Mouse (Mus musculus) hindbrain, embryonic 15.5 days (tissue): ENCODE data around the gene Efhb. TPM values are rescaled to one million over a fixed set of nuclear protein-coding genes. Genes with fewer than 3 reads are reported as not detected.

Source experiments
- ATAC-seq: fragments of 200-750 bp; cut with Nextera tagmentation; 2 replicates; pipeline ENCODE4 v1.8.0; 2017; ENCODE audit warnings: low read depth, moderate number of reproducible peaks, moderate TSS enrichment; ENCODE audit not compliant: low FRiP score
- H3K27ac ChIP-seq: fragments of 300-500 bp; sonication (generic); replicated peaks from 2 replicates; pipeline ENCODE4 v1.5.1; 2015; ENCODE audit warnings: mild to moderate bottlenecking, inconsistent platforms
- H3K27me3 ChIP-seq: fragments of 300-500 bp; sonication (generic); 2 replicates; pipeline ENCODE4 v1.6.1; 2015; ENCODE audit warnings: control low read depth, inconsistent platforms
- H3K36me3 ChIP-seq: fragments of 300-500 bp; sonication (generic); 2 replicates; pipeline ENCODE4 v1.6.1; 2015; ENCODE audit warnings: control low read depth, inconsistent platforms
- H3K4me1 ChIP-seq: fragments of 300-500 bp; sonication (generic); replicated peaks from 2 replicates; pipeline ENCODE4 v1.6.1; 2015; ENCODE audit warnings: control low read depth, inconsistent platforms
- H3K4me2 ChIP-seq: fragments of 300-500 bp; sonication (generic); 2 replicates; pipeline ENCODE4 v1.6.1; 2015; ENCODE audit warnings: moderate library complexity, mild to moderate bottlenecking, inconsistent platforms
- H3K4me3 ChIP-seq: fragments of 300-500 bp; sonication (generic); 2 replicates; pipeline ENCODE4 v1.5.1; 2015; ENCODE audit warnings: mild to moderate bottlenecking, inconsistent platforms
- H3K9ac ChIP-seq: fragments of 300-500 bp; sonication (generic); 2 replicates; pipeline ENCODE4 v1.6.1; 2015; ENCODE audit warnings: inconsistent platforms
- H3K9me3 ChIP-seq: fragments of 300-500 bp; sonication (generic); 2 replicates; pipeline ENCODE4 v1.6.1; 2016; ENCODE audit warnings: control low read depth, inconsistent platforms
- WGBS: fragments of 180-500 bp; shearing (Covaris S2); methylation state at CpG from one replicate; pipeline ENCODE4 v1.1.7; 2015; 5-methylcytosine and 5-hydroxymethylcytosine counted together
- polyA plus RNA-seq: library from polyadenylated mRNA; unstranded; fragments of >200 nt; fragmentation: Nextera tagmentation; extraction: Ambion mirVana; gene quantifications from 2 replicates; pipeline ENCODE4 v1.2.1, GENCODE M21; 2015

The Efhb gene
- 1.1 and 1.3 TPM in 2 replicates for polyA plus RNA-seq

GRCm38 (mm10) chr17:53462603-53463495, at the start of gene Efhb:
Efhb (minus strand) TSS chr17:53463321.
- Histone ChIP-seq H3K9ac (peak within 1 kb of the TSS; percentile 39), H3K27ac (peak within 1 kb of the TSS; percentile 23; the same call in 1 of the 2 replicates), H3K9me3 (no peaks in the 10 kb centered on the region), H3K4me2 (peak within 1 kb of the TSS; percentile 75), H3K27me3 (no peaks in the 10 kb centered on the region), H3K4me3 (peak within 1 kb of the TSS; percentile 45), H3K4me1 (peaks cover 13% of the 10 kb centered on the region), H3K36me3 (no peaks in the 10 kb centered on the region)
- 20% methylated on average over 26 of the region's 26 CpGs for WGBS
- ATAC-seq: peak; percentile 96

DNA sequence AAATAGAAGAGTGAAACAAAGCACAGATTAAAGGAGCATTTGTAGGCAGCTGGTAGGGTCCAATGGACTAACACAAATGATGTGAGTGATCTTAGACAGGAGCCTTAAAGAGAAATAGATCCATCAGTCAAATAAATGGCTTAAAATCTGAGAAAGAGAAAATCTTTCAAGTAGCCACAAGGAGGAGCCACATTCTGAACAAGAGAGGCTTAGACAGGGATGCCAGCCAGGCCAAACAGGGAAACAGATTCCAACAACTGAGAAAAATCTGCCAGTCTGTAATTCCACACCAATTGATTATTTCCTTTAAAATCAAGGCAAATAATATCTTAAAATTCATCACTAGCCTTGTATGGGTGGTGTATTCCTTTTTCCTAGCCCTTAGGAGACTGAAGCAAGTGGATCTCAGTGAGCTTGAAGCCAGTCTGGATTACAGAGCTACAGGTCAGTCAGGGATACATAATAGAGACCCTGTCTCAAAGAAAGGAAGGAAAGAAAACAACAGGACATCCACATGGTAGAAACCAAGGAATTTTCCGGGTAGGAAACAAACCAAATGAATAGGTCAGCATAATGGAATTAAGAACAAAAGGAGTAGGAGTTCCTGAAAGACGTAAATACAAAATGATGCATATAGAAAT, 49.3 kb upstream of the Efhb start:
- ATAC-seq: peak; percentile 45; the same call in 1 of the 2 replicates
- WGBS: 79% methylated on average over 2 of the region's 2 CpGs

GRCm38 (mm10) chr17:53502966-53503365, 39.8 kb upstream of the Efhb start:
- ATAC-seq: no peak
- Histone ChIP-seq H3K4me2 (no peak overlapping the region), H3K4me3 (no peak overlapping the region), H3K9me3 (no peaks in the 10 kb centered on the region), H3K9ac (no peak overlapping the region), H3K36me3 (peaks cover 48% of the 10 kb centered on the region), H3K27me3 (no peaks in the 10 kb centered on the region), H3K27ac (no peak overlapping the region), H3K4me1 (no peaks in the 10 kb centered on the region)
- 90% methylated on average over 2 of the region's 2 CpGs for WGBS

More for the DNA sequence above, 49.3 kb upstream of the Efhb start:
- H3K9me3 ChIP-seq: no peaks in the 10 kb centered on the region
- no peaks in the 10 kb centered on the region for H3K4me1 ChIP-seq
- no peak overlapping the region for H3K9ac ChIP-seq
- no peak overlapping the region for H3K4me3 ChIP-seq
- 0 out of 2 replicates have a peak, but pooled peaks cover 5% of the 10 kb centered on the region for H3K36me3 ChIP-seq
- H3K4me2 ChIP-seq: no peak overlapping the region
- H3K27me3 ChIP-seq: no peaks in the 10 kb centered on the region
- no peak overlapping the region for H3K27ac ChIP-seq

DNA sequence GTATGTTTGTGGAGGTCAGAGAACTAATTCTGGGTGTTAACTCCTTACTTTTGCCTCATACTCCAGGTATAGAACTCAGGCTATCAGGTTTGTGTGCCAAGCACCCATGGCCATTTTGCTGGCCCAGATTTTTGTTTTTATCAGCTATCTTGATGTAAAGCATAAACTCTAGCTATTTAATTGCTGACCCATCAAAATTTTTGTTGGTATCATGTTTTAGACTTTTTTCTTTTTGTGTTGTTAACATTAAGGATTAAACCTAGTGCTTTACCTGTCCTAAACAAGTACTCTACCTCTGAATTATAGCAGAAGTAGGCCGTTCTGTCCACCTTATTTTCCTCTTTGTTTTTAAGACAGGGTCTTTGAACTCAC, 25.9 kb upstream of the Efhb start:
- no peak overlapping the region for H3K9ac ChIP-seq
- H3K27me3 ChIP-seq: no peaks in the 10 kb centered on the region
- ATAC-seq: no peak
- H3K9me3 ChIP-seq: no peaks in the 10 kb centered on the region
- H3K4me3 ChIP-seq: no peak overlapping the region
- H3K36me3 ChIP-seq: peaks cover 19% of the 10 kb centered on the region
- H3K4me2 ChIP-seq: no peak overlapping the region
- no peak overlapping the region for H3K27ac ChIP-seq
- H3K4me1 ChIP-seq: no peaks in the 10 kb centered on the region
- 100% methylated on average over 1 of the region's 1 CpGs for WGBS

- H3K9ac ChIP-seq: no peak overlapping the region
- H3K36me3 ChIP-seq: peaks cover 16% of the 10 kb centered on the region
- no peak overlapping the region for H3K4me3 ChIP-seq
- no peak overlapping the region for H3K4me2 ChIP-seq
- WGBS: 91% methylated on average over 4 of the region's 4 CpGs
- no peaks in the 10 kb centered on the region for H3K4me1 ChIP-seq
- no peak overlapping the region for H3K27ac ChIP-seq
- H3K27me3 ChIP-seq: no peaks in the 10 kb centered on the region
- ATAC-seq: no peak
- no peaks in the 10 kb centered on the region for H3K9me3 ChIP-seq
Measured at GRCm38 (mm10) chr17:53488291-53489006, 25.3 kb upstream of the Efhb start.

DNA sequence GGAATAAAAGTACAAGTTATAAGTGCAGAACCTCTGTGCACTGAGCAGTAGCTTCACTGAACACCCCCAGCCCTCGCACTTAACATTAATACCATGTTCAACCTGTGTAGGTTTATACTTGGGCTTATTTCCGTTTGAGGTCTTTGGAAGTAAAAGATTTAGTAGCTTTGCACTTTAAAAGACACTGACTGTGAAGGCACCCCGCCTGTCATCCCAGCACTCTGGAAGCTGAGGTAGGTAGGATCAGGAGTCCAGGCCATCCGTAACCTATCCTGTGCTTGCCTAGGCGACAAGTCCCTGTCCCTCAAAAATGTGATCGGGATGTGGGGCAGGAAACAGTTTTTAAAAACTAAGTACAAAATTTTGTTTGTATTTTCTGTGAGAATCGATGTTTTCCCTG, 17.3 kb upstream of the Efhb start:
- Histone ChIP-seq H3K27me3 (no peaks in the 10 kb centered on the region), H3K9ac (peak overlapping the region; percentile 92), H3K9me3 (no peaks in the 10 kb centered on the region), H3K4me1 (peaks cover 28% of the 10 kb centered on the region), H3K27ac (peak overlapping the region; percentile 99; the same call in 1 of the 2 replicates), H3K4me2 (peak overlapping the region; percentile 66), H3K4me3 (peak overlapping the region; percentile 85), H3K36me3 (peaks cover 8% of the 10 kb centered on the region)
- 59% methylated on average over 7 of the region's 7 CpGs for WGBS
- ATAC-seq: no peak

- peaks cover 28% of the 10 kb centered on the region for H3K4me1 ChIP-seq
- H3K9ac ChIP-seq: peak overlapping the region; percentile 92
- 0% methylated on average over 28 of the region's 33 CpGs for WGBS
- no peaks in the 10 kb centered on the region for H3K27me3 ChIP-seq
- H3K4me3 ChIP-seq: peak overlapping the region; percentile 85
- H3K36me3 ChIP-seq: peaks cover 5% of the 10 kb centered on the region; the same call in 1 of the 2 replicates
- H3K9me3 ChIP-seq: no peaks in the 10 kb centered on the region
- H3K4me2 ChIP-seq: peak overlapping the region; percentile 66
- no peak; the same call in 1 of the 2 replicates for ATAC-seq
- H3K27ac ChIP-seq: peak overlapping the region; percentile 99
Measured at GRCm38 (mm10) chr17:53479604-53480041, 16.5 kb upstream of the Efhb start.

DNA sequence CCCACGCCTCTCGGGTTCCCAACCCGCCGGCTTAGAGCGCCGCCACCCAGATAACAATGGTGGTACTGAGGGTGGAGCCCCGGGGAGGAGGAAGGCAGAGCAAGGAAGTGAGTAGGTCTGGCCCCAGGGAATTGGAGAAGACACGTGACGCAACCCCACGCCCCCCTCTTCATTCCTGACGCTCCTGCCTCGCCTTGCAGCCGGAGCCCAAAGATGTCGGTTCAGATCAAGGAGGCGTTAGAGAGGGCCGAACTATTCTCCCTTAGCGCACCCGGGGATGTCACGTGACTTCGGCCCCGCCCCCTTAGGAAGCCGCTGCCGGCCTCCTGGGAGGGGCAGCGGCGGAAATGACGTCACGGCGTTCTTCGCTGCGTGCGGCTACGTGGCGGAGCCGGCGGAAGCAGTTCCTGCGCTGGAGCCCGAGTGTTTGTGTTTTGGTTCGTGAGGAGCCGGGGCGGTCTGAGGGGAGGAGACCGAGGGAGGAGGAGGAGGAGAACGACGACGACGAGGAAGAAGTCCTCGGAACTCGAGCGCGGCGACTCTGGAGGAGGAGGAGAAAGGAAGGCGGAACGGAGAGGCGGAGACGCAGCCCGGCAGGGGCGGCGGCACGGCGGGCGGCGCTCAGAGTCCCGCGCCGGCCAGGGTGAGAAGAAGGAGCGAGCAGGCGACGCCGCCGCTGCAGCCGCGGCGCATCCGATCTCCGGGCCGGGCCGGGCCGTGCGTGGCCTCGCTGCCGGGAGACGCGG, 15.9 kb upstream of the Efhb start, which contains the start of gene Rab5a:
Rab5a (plus strand) TSS at position 377 of the 746 bp plus-strand sequence.
- under 1% methylated on average over 64 of the region's 82 CpGs for WGBS
- Histone ChIP-seq H3K27me3 (no peaks in the 10 kb centered on the region), H3K9ac (peak within 1 kb of the TSS; percentile 92), H3K4me1 (peaks cover 28% of the 10 kb centered on the region), H3K4me3 (peak within 1 kb of the TSS; percentile 85), H3K36me3 (no peaks in the 10 kb centered on the region), H3K9me3 (no peaks in the 10 kb centered on the region), H3K4me2 (peak within 1 kb of the TSS; percentile 68), H3K27ac (peak within 1 kb of the TSS; percentile 99)
- peak; percentile 98 for ATAC-seq

- Histone ChIP-seq H3K9ac (peak overlapping the region; percentile 87), H3K27ac (peak overlapping the region; percentile 99), H3K36me3 (no peaks in the 10 kb centered on the region), H3K4me2 (peak overlapping the region; percentile 68), H3K27me3 (no peaks in the 10 kb centered on the region), H3K4me1 (peaks cover 28% of the 10 kb centered on the region), H3K9me3 (no peaks in the 10 kb centered on the region), H3K4me3 (peak overlapping the region; percentile 85)
- no peak; the same call in 1 of the 2 replicates for ATAC-seq
- WGBS: 8% methylated on average over 15 of the region's 15 CpGs
Measured at GRCm38 (mm10) chr17:53478066-53478857, 15.1 kb upstream of the Efhb start.

DNA sequence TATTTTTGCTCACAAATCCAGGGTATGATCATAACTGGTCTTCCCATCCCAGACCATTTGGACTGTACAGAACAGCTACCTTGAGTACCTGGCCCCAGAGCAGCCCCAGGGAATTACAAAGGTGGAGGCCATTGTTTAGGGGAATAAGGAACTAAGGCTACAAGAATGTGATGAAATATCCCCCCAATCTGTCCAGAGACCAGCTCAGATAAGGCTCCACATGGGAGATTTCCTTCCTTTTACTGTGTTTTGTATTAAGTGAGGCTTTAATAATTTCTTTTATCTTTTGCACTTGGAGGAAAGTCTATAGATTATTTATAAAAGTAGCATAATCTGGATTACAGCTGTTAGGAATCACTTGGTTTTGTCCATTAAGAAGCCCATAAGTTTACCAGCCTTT, 5.6 kb upstream of the Efhb start:
- no peak for ATAC-seq
- Histone ChIP-seq H3K4me2 (no peak overlapping the region), H3K9ac (no peak overlapping the region), H3K4me1 (no peaks in the 10 kb centered on the region), H3K9me3 (no peaks in the 10 kb centered on the region), H3K36me3 (no peaks in the 10 kb centered on the region), H3K4me3 (no peak overlapping the region), H3K27ac (no peak overlapping the region), H3K27me3 (no peaks in the 10 kb centered on the region)
